Mouse (Mus musculus): Measurements from ENCODE around the gene Otc. TPM values are rescaled to one million over a fixed set of nuclear protein-coding genes. Genes with fewer than 3 reads are reported as not detected.

Gene Otc
- total RNA-seq (2021): not detected

GRCm38 (mm10) chrX:10251852-10252504 lies at the start of gene Otc:
Otc (plus strand) TSS chrX:10252305.
- DNase-seq: no peak

GRCm38 (mm10) chrX:10205937-10206336 lies 46.2 kb upstream of the Otc start:
- DNase-seq: no peak

GRCm38 (mm10) chrX:10215972-10216371 lies 36.1 kb upstream of the Otc start:
- no peak for DNase-seq

GRCm38 (mm10) chrX:10216410-10216949 lies 35.6 kb upstream of the Otc start, which contains the start of gene Rpgr:
Rpgr (minus strand) TSS chrX:10216920.
- peak; percentile 93 for DNase-seq

GRCm38 (mm10) chrX:10219281-10219680 lies 32.8 kb upstream of the Otc start:
- DNase-seq: peak; percentile 20

GRCm38 (mm10) chrX:10233051-10233450 lies 19.1 kb upstream of the Otc start:
- DNase-seq: no peak

GRCm38 (mm10) chrX:10234617-10235016 lies 17.5 kb upstream of the Otc start:
- no peak for DNase-seq

- no peak for DNase-seq
These were observed 12.6 kb upstream of the Otc start for GRCm38 (mm10) chrX:10239515-10239914.

GRCm38 (mm10) chrX:10243916-10244315 lies 8.2 kb upstream of the Otc start:
- no peak for DNase-seq

GRCm38 (mm10) chrX:10251357-10251756 lies 748 bp upstream of the Otc start:
- DNase-seq: no peak

GRCm38 (mm10) chrX:10257774-10258173 lies 5.7 kb downstream of the Otc start:
- DNase-seq: no peak

GRCm38 (mm10) chrX:10258260-10258659 lies 6.2 kb downstream of the Otc start:
- no peak for DNase-seq

- no peak for DNase-seq
These were observed 16.2 kb downstream of the Otc start for GRCm38 (mm10) chrX:10268308-10268707.

GRCm38 (mm10) chrX:10268761-10269437 lies 16.8 kb downstream of the Otc start:
- no peak for DNase-seq

- DNase-seq: no peak
These were observed 45.2 kb downstream of the Otc start for GRCm38 (mm10) chrX:10297341-10297740.

- no peak for DNase-seq
These were observed 66.1 kb downstream of the Otc start for GRCm38 (mm10) chrX:10318176-10318575.

- no peak for DNase-seq
These were observed 78.1 kb downstream of the Otc start for GRCm38 (mm10) chrX:10330246-10330645.

GRCm38 (mm10) chrX:10331749-10332148 lies 79.6 kb downstream of the Otc start:
- DNase-seq: no peak

GRCm38 (mm10) chrX:10336816-10337215 lies 84.7 kb downstream of the Otc start:
- DNase-seq: no peak

GRCm38 (mm10) chrX:10355867-10356266 lies 103.8 kb downstream of the Otc start:
- no peak for DNase-seq

All from heart, postnatal 4 days (tissue).